Mouse (Mus musculus): Measurements from ENCODE around the gene Gzme. TPM values are rescaled to one million over a fixed set of nuclear protein-coding genes. Genes with fewer than 3 reads are reported as not detected.

Gene Gzme
- polyA plus RNA-seq, 1 experiment from 2014 or later = not detected

GRCm38 (mm10) chr14:56103452-56103851, 17.0 kb downstream of the Gzme start:
- Histone ChIP-seq H3K9ac (replicated peaks) (no peak overlapping the region), H3K4me3 (no peak overlapping the region), H3K27me3 (no peaks in the 10 kb centered on the region), H3K36me3 (no peaks in the 10 kb centered on the region), H3K9me3 (no peaks in the 10 kb centered on the region), H3K27ac (replicated peaks) (no peak overlapping the region), H3K4me1 (no peaks in the 10 kb centered on the region), H3K4me2 (replicated peaks) (no peak overlapping the region)
- 69% methylated on average over 3 of the region's 3 CpGs for WGBS
- no peak for ATAC-seq (ENCODE audit: low FRiP score, low read depth)

DNA sequence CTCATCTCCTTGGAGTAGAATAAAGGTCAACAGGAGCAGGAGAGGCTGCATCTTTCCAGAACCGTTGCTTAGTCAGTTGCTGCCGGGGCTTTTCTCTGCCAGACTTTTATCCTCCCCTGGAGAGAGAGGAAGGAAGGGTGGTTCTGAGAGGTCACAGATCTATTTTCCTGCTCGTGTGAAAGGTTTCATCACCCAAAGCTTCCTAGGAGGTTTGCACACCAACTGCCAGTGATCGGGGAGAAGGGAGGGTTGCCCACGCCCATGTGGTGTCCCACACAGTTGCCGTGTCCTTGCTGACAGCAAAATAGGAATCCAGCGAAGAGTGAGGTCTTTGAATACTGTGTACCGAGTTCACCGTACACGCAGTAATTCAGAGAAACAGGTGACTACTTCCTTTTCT, 18.0 kb downstream of the Gzme start, which contains the start of gene Ctsg:
Ctsg (minus strand) TSS at position 189 of the 400 bp plus-strand sequence.
- no peak for ATAC-seq (ENCODE audit: low FRiP score, low read depth)
- WGBS = 83% methylated on average over 10 of the region's 10 CpGs
- Histone ChIP-seq H3K4me1 (no peaks in the 10 kb centered on the region), H3K27me3 (no peaks in the 10 kb centered on the region), H3K4me3 (no peak within 1 kb of the TSS), H3K36me3 (no peaks in the 10 kb centered on the region), H3K9me3 (no peaks in the 10 kb centered on the region), H3K4me2 (replicated peaks) (no peak within 1 kb of the TSS), H3K27ac (replicated peaks) (no peak within 1 kb of the TSS), H3K9ac (replicated peaks) (no peak within 1 kb of the TSS)

DNA sequence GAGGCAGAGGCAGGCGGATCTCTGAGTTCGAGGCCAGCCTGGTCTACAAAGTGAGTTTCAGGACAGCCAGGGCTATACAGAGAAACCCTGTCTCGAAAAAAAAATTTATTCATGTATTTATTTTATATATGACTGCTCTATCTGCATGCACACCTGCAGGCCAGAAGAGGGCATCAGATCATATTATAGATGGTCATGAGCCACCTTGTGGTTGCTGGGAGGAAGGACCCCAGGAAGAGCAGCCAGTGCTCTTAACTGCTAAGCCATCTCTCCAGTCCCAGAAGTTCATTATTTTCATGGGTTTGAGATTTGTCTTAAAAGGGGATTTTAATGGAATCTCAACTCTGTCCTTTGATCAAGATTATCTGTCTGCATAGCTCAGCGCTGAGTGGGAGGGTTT, 21.5 kb downstream of the Gzme start:
- Histone ChIP-seq H3K4me2 (replicated peaks) (no peak overlapping the region), H3K4me3 (no peak overlapping the region), H3K9me3 (no peaks in the 10 kb centered on the region), H3K4me1 (no peaks in the 10 kb centered on the region), H3K27me3 (no peaks in the 10 kb centered on the region), H3K36me3 (no peaks in the 10 kb centered on the region), H3K27ac (replicated peaks) (no peak overlapping the region), H3K9ac (replicated peaks) (no peak overlapping the region)
- ATAC-seq (ENCODE audit: low FRiP score, low read depth) = no peak
- WGBS = 70% methylated on average over 4 of the region's 4 CpGs

DNA sequence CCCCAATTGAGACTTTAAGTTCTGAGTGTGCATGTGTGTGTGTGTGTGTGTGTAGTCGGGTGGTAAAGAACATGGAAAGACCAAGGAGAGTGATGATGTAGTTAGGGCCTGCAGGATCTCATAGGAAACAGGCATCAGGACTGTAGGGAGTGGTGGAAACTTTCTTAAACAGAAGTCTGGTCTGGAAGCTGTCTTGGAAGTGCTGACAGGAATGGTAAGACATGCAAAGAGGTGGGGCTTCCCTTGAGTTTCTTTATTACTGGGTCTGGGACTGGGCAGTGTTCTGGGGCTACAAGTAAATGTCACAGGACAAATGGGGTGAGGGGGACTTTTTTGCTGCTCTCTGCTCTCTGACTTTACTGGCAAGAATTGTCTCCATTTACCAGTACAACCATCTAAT, 22.8 kb downstream of the Gzme start:
- H3K36me3 ChIP-seq = no peaks in the 10 kb centered on the region
- H3K4me3 ChIP-seq = no peak overlapping the region
- H3K27me3 ChIP-seq = no peaks in the 10 kb centered on the region
- 75% methylated on average over 1 of the region's 1 CpGs for whole genome bisulfite sequencing
- no peak for ATAC-seq (ENCODE audit: low FRiP score, low read depth)
- no peak overlapping the region for H3K9ac ChIP-seq (replicated peaks)
- no peak overlapping the region for H3K4me2 ChIP-seq (replicated peaks)
- H3K4me1 ChIP-seq = no peaks in the 10 kb centered on the region
- no peak overlapping the region for H3K27ac ChIP-seq (replicated peaks)
- no peaks in the 10 kb centered on the region for H3K9me3 ChIP-seq

DNA sequence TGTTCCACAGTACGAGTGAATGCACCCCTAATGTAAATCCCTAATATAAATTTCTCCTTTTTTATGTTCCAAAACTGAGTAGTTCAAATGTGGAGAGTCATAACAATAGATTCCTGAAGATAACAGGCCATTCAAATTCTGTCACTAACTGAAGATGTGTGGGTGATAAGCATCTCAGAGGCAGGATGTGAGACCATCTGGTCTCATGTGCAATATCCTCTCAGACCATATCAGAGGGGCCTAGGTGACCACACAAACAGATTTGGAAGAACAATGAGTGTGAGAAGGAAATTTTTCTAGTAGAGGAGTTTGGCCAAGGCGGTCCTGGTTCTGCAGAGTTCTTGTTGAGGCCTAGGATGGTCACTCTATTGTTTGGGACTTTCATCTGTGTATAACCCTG, 27.1 kb downstream of the Gzme start:
- Histone ChIP-seq H3K27ac (replicated peaks) (no peak overlapping the region), H3K9ac (replicated peaks) (no peak overlapping the region), H3K27me3 (no peaks in the 10 kb centered on the region), H3K4me1 (no peaks in the 10 kb centered on the region), H3K36me3 (no peaks in the 10 kb centered on the region), H3K4me2 (replicated peaks) (no peak overlapping the region), H3K9me3 (no peaks in the 10 kb centered on the region), H3K4me3 (no peak overlapping the region)
- WGBS = 81% methylated on average over 2 of the region's 2 CpGs
- no peak for ATAC-seq (ENCODE audit: low FRiP score, low read depth)

DNA sequence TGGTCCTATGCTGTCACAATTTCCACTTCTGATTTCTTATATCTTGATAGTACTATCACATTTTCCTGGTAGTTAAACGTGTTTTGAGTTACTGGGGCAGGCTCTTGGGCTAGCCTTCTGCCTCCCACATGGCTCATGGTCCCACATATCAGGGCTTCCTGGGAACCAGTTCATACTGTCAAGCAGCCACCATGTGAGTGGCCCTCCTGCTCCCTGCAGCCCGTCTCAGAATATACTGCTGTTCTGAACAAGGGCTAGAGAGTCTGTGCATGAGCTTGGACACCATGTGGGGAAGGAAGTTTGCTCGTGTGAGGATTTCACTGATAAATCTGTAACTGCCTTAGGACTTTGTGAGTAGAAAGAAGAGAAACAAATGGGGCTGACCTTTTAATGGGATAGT, 33.7 kb downstream of the Gzme start:
- no peaks in the 10 kb centered on the region for H3K4me1 ChIP-seq
- no peaks in the 10 kb centered on the region for H3K36me3 ChIP-seq
- WGBS = 86% methylated on average over 3 of the region's 3 CpGs
- H3K27me3 ChIP-seq = no peaks in the 10 kb centered on the region
- no peak for ATAC-seq (ENCODE audit: low FRiP score, low read depth)
- no peaks in the 10 kb centered on the region for H3K9me3 ChIP-seq
- no peak overlapping the region for H3K4me3 ChIP-seq
- no peak overlapping the region for H3K9ac ChIP-seq (replicated peaks)
- H3K4me2 ChIP-seq (replicated peaks) = no peak overlapping the region
- H3K27ac ChIP-seq (replicated peaks) = no peak overlapping the region

DNA sequence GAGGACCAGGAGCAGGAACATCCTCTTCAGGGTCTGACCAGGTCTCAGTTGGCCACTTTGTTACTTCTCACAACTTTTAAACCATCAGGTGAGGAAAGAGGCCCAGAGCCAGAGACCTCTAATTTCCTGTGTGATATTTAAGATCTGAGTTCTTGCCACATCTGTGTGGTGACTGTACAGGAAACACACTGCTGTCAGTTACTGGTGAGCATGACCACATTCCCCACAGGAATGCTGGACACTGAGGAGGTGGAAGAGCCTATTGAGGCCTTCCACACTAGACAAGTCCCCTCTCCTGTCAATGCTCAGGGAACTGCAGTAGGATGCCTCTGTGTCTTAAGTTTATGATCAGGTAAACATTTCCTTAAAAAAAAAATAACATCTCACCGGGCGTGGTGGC, 35.3 kb downstream of the Gzme start, which contains the start of gene Mcpt8:
Mcpt8 (minus strand) TSS at position 107 of the 400 bp plus-strand sequence.
- no peaks in the 10 kb centered on the region for H3K36me3 ChIP-seq
- ATAC-seq (ENCODE audit: low FRiP score, low read depth) = no peak
- 100% methylated on average over 2 of the region's 2 CpGs for WGBS
- no peaks in the 10 kb centered on the region for H3K9me3 ChIP-seq
- H3K27me3 ChIP-seq = no peaks in the 10 kb centered on the region
- no peak within 1 kb of the TSS for H3K4me3 ChIP-seq
- H3K9ac ChIP-seq (replicated peaks) = no peak within 1 kb of the TSS
- H3K27ac ChIP-seq (replicated peaks) = no peak within 1 kb of the TSS
- H3K4me2 ChIP-seq (replicated peaks) = no peak within 1 kb of the TSS
- no peaks in the 10 kb centered on the region for H3K4me1 ChIP-seq

DNA sequence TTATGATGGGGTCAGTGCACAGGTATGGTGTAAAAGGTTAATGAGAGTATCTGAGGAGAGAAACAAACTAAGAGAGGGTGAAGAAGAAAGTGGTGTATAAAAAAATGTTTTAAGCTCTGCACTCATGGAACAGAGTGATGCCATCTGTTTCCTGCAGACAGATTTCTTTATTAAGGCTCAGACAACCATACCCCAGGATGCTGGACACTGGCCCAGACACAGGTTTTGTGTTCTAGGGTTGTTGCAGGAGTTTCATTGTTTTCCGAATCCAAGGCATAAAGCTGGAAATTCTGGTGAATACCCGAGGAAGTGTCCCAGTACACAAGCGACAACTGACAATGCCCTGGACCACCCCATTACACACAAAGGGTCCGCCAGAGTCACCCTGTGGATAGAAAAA, 38.4 kb downstream of the Gzme start:
- Histone ChIP-seq H3K27me3 (no peaks in the 10 kb centered on the region), H3K36me3 (no peaks in the 10 kb centered on the region), H3K4me3 (no peak overlapping the region), H3K9me3 (no peaks in the 10 kb centered on the region), H3K4me2 (replicated peaks) (no peak overlapping the region), H3K9ac (replicated peaks) (no peak overlapping the region), H3K4me1 (no peaks in the 10 kb centered on the region), H3K27ac (replicated peaks) (no peak overlapping the region)
- no peak for ATAC-seq (ENCODE audit: low FRiP score, low read depth)
- WGBS = 79% methylated on average over 4 of the region's 4 CpGs

Small RNAs within 50 kb of the gene (microRNA-seq; reads per million reads assigned to microRNA genes)
- gene Mir6949 = not detected

Other genes with a start within 250 kb of the Gzme start
- gene Cbln3, start 236.2 kb downstream of the Gzme start, polyA plus RNA-seq (2016; fragmentation: Nextera tagmentation; extraction: Ambion mirVana) = 0.12 and 0.15 TPM in 2 replicates
- gene Khnyn, start 235.7 kb downstream of the Gzme start, polyA plus RNA-seq (2016; fragmentation: Nextera tagmentation; extraction: Ambion mirVana) = 21.5 and 22.4 TPM in 2 replicates
- gene Sdr39u1, start 220.3 kb downstream of the Gzme start, polyA plus RNA-seq (2016; fragmentation: Nextera tagmentation; extraction: Ambion mirVana) = 41.3 and 44.6 TPM in 2 replicates
- gene Cma1, start 175.9 kb downstream of the Gzme start, polyA plus RNA-seq (2016; fragmentation: Nextera tagmentation; extraction: Ambion mirVana) = not detected in 2 replicates
- not detected in 2 replicates for gene Cma2, start 169.6 kb downstream of the Gzme start, polyA plus RNA-seq (2016; fragmentation: Nextera tagmentation; extraction: Ambion mirVana)
- gene Mcpt1, start 102.7 kb downstream of the Gzme start, polyA plus RNA-seq (2016; fragmentation: Nextera tagmentation; extraction: Ambion mirVana) = not detected in 2 replicates
- gene Mcpt9, start 90.1 kb downstream of the Gzme start, polyA plus RNA-seq (2016; fragmentation: Nextera tagmentation; extraction: Ambion mirVana) = not detected in 2 replicates
- not detected in 2 replicates for gene Mcpt2, start 78.6 kb downstream of the Gzme start, polyA plus RNA-seq (2016; fragmentation: Nextera tagmentation; extraction: Ambion mirVana)
- gene Mcpt4, start 58.3 kb downstream of the Gzme start, polyA plus RNA-seq (2016; fragmentation: Nextera tagmentation; extraction: Ambion mirVana) = not detected in 2 replicates
- not detected in 2 replicates for gene Mcpt8, start 35.4 kb downstream of the Gzme start, polyA plus RNA-seq (2016; fragmentation: Nextera tagmentation; extraction: Ambion mirVana)
- not detected in 2 replicates for gene Ctsg, start 18.1 kb downstream of the Gzme start, polyA plus RNA-seq (2016; fragmentation: Nextera tagmentation; extraction: Ambion mirVana)
- gene Gzmd, start 12.0 kb upstream of the Gzme start, polyA plus RNA-seq (2016; fragmentation: Nextera tagmentation; extraction: Ambion mirVana) = not detected in 2 replicates
- gene Gzmg, start 39.0 kb upstream of the Gzme start, polyA plus RNA-seq (2016; fragmentation: Nextera tagmentation; extraction: Ambion mirVana) = not detected in 2 replicates
- gene Gzmn, start 54.0 kb upstream of the Gzme start, polyA plus RNA-seq (2016; fragmentation: Nextera tagmentation; extraction: Ambion mirVana) = not detected in 2 replicates
- gene Gzmf, start 90.8 kb upstream of the Gzme start, polyA plus RNA-seq (2016; fragmentation: Nextera tagmentation; extraction: Ambion mirVana) = not detected in 2 replicates
- 0.20 TPM in 1 of 2 replicates, not detected in the other for gene Gzmc, start 114.0 kb upstream of the Gzme start, polyA plus RNA-seq (2016; fragmentation: Nextera tagmentation; extraction: Ambion mirVana)
- not detected in 2 replicates for gene Gzmb, start 141.6 kb upstream of the Gzme start, polyA plus RNA-seq (2016; fragmentation: Nextera tagmentation; extraction: Ambion mirVana)
- gene Atp12a, start 244.4 kb upstream of the Gzme start, polyA plus RNA-seq (2016; fragmentation: Nextera tagmentation; extraction: Ambion mirVana) = 0.05 and 0.17 TPM in 2 replicates

Data from midbrain, embryonic 12.5 days (tissue).